Mouse (Mus musculus): ENCODE measurements around the gene Elmo1. TPM values are rescaled to one million over a fixed set of nuclear protein-coding genes. Genes with fewer than 3 reads are reported as not detected.
A peak's percentile ranks its signal among the peaks of the same experiment; 100 is the strongest.

Gene Elmo1
- total RNA-seq, 4 experiments from 2014 or later, result 7.0 to 9.4 (median 7.7) TPM

DNA sequence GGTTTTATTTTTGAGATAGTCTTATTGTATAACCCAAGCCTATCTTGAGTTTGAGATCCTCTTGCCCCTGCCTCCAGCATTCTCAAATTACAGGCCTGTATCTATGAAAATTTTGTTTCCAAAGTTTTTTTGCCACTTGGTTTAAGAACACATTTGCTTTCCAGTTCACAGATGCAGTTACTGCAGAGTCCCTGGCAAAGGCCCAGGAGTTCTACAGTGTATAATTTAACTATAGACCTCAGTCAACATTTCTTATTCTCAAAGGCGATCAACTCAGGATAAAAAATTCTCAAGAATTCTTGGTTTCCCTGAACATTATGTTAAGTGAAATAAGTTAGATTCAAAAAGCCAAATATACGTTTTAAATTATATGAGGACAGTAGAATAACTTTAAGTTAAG is 115.3 kb downstream of the Elmo1 start:
- DNase-seq (ENCODE audit: low spot score), result no peak

DNA sequence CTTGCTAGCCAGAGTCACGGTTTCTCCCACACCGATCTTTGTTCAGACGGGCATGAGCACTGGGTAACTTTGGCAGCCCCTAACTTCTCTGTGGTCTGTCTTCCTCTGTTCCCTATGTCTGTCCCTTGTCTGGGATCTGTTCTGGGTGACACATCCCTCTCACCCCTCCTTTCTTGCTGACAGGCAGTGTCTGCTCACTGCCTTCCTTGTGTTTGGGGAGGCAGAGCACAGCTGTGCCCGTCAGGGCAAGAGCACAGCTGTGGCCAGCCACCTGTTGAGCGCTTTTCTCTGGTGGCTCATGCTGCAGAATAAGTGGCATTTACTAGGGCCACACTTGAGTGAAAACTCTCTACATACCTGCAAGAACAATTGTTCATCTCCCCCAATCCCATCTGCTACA is 116.7 kb downstream of the Elmo1 start:
- DNase-seq (ENCODE audit: low spot score), result no peak

DNA sequence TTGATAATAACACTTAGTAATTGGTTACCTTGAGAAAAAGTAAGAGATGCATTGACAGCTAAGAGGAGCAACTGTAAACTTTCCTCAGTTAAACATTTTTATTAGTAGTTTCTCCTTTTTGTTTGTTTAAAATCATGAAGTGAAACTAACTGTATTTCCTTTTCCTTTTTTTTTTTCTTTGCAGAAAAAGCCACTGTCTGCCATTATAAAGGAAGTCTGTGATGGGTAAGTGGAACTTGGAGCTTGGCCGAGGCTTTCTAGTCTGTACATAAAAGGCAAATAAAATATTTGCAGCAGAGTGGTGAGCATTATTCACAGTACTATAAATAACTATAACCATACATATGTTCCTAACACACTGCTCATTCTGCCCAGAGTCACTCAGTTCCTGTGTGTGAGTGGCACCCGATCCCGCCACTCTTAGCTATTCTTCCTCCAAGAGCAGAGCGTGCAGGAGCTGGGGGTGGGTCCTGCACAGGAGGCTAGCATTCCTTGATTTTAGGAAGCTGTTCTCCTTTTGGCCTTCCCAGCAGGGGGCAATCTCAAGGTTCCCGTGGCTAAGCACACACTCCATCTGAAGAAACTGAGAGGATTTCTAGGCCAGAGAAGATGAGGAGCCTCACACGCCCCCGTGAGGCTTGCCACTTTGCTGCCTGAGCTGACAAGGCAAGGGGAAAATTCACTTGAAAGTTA is 117.7 kb downstream of the Elmo1 start:
- DNase-seq (ENCODE audit: low spot score), result no peak

DNA sequence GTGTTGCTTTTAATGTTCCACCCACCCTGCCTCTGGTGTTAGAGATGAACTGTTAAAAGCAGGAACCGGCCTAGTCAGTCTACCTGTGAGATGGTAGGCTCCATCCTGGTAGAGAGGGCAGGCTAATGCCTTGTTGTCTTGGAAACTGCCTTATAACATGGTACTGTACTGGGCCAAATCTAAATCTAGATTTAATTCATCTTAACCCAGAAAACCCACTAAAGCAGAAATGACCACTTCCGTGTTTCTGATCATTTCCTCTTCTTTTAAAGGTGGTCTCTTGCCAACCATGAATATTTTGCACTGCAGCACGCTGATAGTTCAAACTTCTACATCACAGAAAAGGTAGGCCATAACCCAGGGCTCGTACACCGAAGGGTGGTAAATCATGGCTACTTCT is 118.5 kb downstream of the Elmo1 start:
- DNase-seq (ENCODE audit: low spot score), result no peak

DNA sequence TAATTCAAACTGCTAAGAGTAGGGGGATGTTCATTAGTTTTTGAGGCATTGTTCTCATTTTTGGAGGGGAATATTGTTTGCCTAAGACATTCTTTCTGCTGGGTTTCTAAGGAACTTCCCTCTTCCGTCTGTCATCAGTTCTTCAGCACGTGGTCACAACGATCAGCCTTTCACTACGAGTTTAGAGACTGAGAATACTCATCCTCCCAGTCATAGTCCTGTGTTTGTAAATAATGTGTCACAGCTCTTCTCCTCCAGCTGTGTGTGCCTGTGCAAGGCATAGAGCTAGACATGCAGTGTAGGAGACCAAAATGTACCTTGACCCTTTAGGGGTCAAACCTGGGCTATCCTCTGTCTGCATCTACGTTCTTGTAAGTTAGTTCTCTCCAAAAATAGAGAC is 121.4 kb downstream of the Elmo1 start:
- DNase-seq (ENCODE audit: low spot score), result no peak

DNA sequence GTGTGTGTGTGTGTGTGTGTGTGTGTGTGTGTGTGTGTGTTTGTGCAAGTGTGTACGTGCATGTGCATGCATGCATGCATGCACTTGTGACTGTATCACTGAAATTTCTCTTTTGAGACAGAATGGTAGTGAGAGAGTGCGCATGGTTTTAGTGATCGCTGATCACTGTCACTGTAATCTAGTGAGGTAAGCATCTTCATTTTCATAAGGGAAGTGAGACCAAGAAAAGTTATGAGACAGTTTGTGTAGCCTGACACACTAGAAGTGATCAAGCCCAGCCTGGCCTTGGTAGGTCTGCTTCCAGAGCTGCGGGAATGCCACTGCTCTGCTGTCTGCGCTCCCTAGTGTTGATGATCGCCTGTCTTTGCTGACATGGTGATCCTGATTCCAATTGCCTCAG is 122.3 kb downstream of the Elmo1 start:
- DNase-seq (ENCODE audit: low spot score), result no peak

DNA sequence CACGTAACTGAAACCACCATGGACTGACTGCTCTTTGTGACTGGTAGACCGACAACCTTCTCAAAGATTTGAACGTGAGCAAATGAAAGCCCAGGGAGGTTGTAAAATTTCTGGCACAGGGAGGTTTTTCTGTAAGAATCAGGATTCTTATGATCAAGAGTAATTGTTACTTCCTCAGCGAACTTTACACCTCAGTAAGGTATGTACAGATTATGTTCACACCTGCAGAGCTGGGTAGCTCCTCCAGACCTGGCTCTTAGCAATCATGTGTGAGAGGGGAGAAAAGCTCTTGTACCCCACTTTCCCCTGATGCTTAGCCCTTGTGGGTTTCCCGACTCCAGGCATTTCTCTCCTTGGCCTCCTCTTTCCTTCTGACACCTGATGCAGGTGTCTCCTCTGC is 123.5 kb downstream of the Elmo1 start:
- no peak for DNase-seq (ENCODE audit: low spot score)

DNA sequence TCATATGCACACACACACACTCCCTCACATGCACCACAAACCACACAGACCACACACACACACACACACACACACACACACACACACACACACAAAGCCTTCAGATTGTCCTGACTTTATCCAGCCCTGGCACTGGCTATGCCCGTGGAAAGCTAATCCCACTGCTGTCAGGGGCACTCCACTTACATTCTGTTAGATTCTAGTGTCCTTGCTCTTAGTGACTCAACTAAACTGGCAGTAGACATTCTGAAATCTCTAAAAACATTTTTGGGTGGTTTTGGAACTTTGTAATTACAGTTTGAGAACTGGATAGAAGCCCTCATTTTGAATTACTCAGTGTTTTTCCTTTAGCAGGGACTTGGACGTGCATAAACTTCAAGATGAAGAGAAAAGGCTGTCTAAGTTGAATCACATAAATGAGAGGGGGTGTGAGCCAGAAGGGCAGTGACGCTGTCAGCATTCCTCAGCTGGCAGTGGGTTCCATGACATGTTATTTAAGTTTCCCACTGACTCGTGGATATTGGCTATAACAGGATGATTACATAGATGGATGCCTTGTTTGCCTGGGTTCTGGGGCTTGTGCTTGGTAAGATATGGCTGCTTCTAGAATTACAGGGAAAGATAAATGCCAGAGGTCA is 127.2 kb downstream of the Elmo1 start:
- DNase-seq (ENCODE audit: low spot score), result peak; percentile 40

DNA sequence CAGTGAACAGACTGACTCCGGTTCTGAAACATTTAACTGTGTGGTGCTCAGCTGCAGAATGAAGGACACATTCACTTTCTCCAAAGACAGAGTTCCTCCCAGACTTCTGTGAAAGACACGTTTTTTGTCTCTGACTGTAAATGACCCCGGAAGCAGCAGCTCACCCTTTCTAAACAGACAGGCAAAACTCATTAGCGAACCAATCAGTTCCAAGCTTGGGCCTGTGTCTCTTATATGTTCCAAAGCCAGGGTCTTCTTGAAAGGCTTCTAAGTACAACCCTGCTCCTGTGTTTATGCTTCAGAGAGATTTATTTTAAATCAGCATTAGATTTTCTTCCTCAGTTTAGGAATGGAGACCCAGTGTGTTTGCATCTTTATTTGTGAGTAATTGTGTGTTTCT is 127.7 kb downstream of the Elmo1 start:
- no peak for DNase-seq (ENCODE audit: low spot score)

DNA sequence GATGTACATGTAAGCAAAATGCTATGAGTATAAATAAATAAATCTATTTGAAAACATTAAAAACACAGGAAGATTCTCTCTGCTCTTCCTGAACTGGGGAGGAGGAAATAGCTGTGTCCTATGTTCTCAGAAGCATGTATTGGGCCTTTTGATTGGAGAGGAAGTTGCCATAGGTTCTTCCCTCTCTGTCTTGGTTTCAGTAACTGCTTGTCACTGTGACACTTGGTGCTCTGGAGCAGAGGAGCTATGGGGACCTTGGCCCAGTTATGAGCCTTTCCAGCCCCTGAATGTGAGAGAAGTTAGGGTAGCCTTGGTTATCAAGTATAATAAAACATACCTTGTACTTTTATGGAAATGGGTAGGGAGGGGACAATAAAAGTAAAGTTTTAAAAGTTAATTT is 130.0 kb downstream of the Elmo1 start:
- no peak for DNase-seq (ENCODE audit: low spot score)

DNA sequence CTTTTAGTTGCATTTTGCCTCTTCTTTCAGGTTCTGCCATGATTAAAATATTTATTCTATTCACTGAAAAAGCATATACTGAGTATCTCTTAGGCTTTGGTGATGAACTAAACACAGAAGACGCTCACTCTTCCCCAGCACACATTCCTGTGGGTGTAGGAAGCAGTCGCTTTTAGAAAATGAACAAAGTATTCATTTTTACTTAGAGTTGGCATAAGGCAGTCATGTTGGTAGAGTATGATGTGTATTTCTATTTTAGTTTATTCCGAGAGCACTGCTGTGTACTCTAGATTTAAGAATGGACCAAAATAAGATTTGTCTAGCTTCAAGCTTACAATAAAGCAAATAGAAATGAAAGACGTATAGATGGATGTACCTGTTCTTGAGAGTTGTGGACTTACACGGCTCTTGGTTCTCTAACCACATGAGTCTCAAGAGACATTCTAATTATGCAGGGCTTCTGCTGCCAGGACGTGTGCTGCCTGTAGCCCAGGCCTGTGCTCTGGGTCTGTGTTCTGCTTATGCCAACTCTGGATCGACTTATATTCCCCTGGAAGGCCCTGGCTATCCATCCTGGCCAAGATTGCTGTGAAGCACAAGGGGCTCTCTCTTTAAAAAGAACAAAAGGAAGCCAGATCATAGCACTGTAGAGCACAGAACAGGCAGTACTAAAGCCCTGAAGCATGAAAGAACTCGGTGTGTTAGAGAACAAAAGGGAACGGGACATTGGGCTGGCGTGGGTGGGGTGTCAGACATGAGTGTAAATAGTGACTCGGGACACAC is 137.7 kb downstream of the Elmo1 start:
- no peak for DNase-seq (ENCODE audit: low spot score)

DNA sequence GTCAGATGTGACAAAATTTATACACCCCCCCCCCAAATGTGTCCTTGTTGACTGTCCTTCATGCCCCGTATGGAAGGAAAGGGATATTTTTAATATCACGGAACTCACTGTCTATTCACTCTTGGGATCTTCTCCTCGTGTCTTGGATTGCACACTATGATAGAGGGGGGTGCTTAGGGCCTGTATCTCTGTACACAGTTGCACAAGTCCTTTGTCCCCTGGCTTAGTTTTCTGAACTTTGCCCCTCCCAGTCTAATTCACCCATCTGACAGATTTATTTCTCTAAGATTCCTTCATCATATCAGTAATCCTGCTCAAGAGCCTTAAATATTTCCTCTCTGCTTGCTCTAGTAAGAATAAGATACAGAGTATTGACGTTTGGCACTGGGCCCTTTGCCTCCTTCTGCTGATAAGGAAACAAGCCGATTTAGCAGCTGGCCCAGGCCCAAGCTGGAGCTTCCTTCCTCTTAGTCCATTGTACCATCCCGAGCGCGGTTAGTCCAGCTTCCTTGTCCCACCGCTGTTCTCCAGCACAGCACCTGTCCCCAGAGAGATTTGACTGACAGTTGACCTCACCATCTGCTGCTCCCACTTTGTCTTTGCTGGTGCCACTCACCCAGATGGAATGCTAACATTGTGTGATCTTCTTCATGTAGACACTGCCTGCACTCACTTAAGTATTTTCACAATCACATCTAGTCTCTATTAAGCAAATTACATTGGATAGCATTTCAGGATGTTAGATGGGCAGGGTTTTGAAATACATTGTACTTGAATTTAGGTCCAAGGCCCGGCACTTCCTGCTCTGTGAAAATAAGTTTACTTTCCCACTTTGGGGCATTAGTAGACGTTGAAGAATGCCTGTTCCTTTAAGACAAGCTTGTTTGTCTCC is 141.7 kb downstream of the Elmo1 start:
- DNase-seq (ENCODE audit: low spot score), result peak; percentile 86

DNA sequence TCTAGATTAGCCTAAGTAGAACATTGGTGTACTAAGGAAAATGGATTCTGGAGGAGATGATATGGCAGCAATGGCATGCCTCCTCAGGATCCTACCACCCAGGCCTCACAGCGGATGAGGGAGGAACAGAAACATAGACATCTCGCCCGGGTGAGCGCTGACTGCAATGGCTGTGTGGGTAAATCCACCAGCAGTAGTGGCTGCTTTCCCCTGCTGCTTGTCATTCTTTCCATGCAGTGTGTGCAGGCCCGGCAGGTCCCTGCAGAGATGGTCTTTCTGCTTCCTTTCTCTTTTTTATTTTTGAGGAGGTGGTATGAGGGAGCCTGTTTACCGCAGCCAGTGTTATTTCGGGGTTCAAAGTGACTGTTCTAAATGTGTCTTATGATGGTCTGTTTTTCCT is 143.3 kb downstream of the Elmo1 start:
- DNase-seq (ENCODE audit: low spot score), result no peak

DNA sequence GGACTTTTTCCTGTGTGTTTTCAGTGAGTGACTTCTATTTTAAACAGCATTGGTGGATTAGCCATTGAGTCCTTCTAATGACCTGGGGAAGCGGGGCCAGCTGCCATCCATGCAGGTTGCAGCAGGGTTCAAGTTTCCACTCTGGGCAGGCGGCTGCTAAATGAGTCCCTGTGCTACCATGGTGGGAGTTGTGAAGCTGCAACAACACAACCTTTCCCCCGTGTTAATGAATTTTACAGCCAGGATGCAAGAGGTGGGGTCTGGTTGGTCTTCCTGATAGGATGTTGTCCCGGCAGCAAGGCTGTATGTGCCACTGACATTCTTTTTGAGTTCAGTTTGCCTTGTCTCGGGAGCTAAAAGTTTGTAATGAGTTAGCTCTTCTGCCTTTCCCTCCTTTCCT is 147.2 kb downstream of the Elmo1 start:
- no peak for DNase-seq (ENCODE audit: low spot score)

DNA sequence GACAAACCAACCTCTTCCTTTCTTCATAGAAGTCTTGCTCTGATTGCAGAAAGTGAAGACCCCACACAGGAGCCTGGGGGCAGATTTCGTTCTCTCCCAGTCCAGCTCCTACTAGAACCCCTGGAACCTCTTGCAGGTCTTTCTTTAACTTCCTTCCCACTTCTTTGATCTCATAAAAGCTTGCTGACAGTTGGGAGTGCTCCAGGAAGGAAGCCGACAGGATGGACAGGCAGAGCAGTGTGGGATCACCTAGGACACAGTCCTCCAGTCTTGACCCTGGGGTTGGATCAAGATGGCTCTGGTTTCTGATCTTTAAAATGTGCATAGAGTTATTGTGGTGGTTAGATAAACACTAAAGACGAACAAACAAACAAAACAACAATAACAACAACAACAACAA is 147.8 kb downstream of the Elmo1 start:
- DNase-seq (ENCODE audit: low spot score), result peak; percentile 42

DNA sequence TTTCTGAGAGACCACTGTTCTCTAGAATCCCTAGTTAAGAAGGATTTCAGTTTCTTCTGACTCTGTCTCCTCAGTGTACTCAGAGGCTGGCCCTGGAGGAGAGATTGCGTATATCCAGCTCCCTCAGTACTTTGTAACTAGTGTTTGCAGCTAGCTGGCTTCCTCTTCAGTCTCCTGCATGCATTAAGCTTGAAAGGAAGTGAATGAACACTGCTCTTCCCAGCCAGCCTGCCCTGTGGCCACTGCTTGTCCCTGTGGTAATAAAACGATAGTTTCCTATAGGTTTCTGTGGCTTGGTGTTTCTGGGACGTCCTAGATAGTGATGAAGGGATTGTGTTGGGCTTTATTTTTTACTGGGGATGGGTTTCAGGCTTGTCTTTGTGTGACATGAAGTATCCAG is 148.3 kb downstream of the Elmo1 start:
- no peak for DNase-seq (ENCODE audit: low spot score)

DNA sequence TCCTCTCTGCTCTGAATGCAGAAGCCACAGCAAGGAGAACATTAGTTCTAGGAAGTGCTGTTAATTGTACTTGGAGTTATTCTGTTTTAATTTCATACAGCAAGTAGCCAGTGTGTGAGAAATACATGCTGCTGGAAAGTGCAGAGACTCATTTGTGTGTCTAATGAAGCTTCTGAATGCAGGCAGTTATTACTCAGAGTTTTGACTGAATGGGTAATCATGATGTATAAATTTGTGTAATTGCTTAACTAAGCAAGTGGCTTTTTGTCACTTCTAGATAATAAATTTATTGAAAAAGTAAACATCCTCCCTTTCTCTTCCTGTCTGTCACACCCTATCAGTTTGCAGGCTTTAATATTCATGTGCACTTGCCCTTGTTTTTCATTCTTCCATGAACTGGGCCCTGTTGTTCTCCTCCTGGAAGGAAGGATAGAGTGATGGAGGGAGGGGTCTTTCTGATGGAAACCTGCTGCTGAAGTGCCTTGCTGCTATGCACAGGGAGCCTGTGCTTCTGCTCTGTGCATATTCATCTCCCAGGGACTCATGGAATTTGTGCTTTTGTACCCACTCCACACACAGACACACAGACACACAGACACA is 159.8 kb downstream of the Elmo1 start:
- no peak for DNase-seq (ENCODE audit: low spot score)

DNA sequence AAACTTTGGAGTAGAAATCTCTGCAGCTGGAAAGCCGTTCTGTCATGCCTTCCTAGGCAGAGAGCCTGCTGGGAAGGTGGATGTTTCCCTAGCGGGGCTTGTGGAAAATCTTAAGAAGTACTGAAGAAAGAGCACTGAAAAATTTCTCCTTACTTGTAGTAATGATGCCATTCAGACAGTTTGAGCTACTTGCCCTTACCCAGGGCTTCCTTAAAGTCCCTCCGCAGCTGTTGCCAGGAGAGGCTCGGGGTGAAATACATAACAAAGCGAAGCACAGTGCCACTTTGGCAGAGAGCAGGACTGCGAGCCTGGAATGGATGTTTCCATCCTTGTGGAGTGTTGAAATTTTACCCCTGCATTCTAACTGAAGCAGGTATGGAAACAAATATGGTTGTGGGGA is 164.5 kb downstream of the Elmo1 start:
- DNase-seq (ENCODE audit: low spot score), result no peak

DNA sequence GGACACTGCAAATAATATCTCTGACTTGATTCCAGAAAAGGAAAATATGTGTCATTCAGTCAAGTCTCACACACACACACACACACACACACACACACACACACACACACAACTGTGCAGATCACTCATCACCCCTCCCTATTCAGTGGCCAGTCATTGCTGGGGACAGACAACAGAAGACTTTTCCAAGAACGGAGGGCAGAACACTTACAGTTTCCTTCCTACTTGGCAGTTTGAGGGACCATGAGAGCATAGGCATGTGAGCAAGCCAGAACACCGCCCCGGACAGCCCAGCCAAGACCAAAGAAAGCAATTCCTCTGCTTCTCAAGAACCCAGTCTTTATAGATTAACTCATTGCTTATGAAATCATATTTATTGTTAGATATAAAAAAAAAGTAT is 165.0 kb downstream of the Elmo1 start:
- DNase-seq (ENCODE audit: low spot score), result peak; percentile 69

DNA sequence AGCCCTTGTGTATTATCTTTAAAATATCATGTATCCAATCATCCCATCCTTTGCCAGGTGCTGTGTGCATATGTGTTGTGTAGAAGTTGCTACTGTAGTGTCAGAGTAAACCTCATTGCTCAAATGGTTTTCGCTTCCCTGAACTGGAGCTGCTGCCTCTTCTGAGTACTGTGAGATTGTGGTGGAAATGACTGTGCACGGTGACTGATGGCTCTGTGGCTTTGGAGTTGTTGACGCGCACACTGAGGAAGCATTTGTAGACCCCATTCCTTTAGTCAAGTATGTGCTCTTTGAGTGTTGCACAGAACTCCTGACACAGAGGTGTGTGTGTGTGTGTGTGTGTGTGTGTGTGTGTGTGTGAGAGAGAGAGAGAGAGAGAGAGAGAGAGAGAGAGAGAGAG is 166.2 kb downstream of the Elmo1 start:
- no peak for DNase-seq (ENCODE audit: low spot score)
